Mouse (Mus musculus): ENCODE results near the gene Proser2.

DNA sequence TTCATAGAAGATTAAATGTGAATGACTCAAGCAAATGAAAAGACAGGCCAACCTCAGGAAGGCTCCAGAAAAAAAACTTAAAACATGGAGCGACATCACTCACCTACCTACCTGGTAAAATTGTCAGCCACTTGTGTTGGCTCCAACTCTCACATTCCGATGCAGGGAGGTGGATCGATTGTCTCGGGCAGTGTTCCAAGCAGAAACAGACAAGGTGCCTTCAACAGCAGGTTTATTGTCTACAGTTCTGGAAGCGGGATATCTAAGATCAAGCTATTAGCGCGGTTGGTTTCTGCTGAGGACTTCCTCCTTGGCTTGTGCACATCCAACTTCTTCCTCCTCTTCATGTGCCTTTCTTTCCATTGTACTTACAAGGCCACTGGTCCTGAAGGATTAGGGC is 27.6 kb upstream of the Proser2 start:
- TF ChIP-seq CTCF (IDR thresholded peaks at IDR 0.05; ENCODE audit: extremely low read depth, insufficient read length, insufficient replicate concordance, low read depth, low read length) (no peak), POLR2A (IDR thresholded peaks at IDR 0.05; ENCODE audit: low read depth, low read length) (no peak)
